Mouse (Mus musculus) embryonic facial prominence, embryonic 15.5 days (tissue): Measurements from ENCODE around the gene Hivep2. TPM values are rescaled to one million over a fixed set of nuclear protein-coding genes. Genes with fewer than 3 reads are reported as not detected.
A peak's percentile ranks its signal among the peaks of the same experiment; 100 is the strongest.

Experiments used
- ATAC-seq: fragments of 200-750 bp; cut with Nextera tagmentation; 2 replicates; pipeline ENCODE4 v1.8.0; 2017; ENCODE audit warnings: low read depth, moderate TSS enrichment; ENCODE audit not compliant: insufficient number of reproducible peaks, low FRiP score, low TSS enrichment
- H3K27ac ChIP-seq: fragments of 300-500 bp; sonication (generic); replicated peaks from 2 replicates; pipeline ENCODE4 v1.5.1; 2015; ENCODE audit warnings: mild to moderate bottlenecking, inconsistent platforms
- H3K27me3 ChIP-seq: fragments of 300-500 bp; sonication (generic); 2 replicates; pipeline ENCODE4 v1.6.1; 2015; ENCODE audit warnings: inconsistent platforms
- H3K36me3 ChIP-seq: fragments of 300-500 bp; sonication (generic); 2 replicates; pipeline ENCODE4 v1.6.1; 2015; ENCODE audit warnings: mild to moderate bottlenecking, inconsistent platforms
- H3K4me1 ChIP-seq: fragments of 300-500 bp; sonication (generic); 2 replicates; pipeline ENCODE4 v1.6.1; 2015; ENCODE audit warnings: inconsistent platforms
- H3K4me2 ChIP-seq: fragments of 300-500 bp; sonication (generic); replicated peaks from 2 replicates; pipeline ENCODE4 v1.6.1; 2015; ENCODE audit warnings: mild to moderate bottlenecking, inconsistent platforms
- H3K4me3 ChIP-seq: fragments of 300-500 bp; sonication (generic); replicated peaks from 2 replicates; pipeline ENCODE4 v1.5.1; 2015; ENCODE audit warnings: mild to moderate bottlenecking, inconsistent platforms
- H3K9ac ChIP-seq: fragments of 300-500 bp; sonication (generic); 2 replicates; pipeline ENCODE4 v1.6.1; 2015; ENCODE audit warnings: inconsistent platforms
- H3K9me3 ChIP-seq: fragments of 300-500 bp; sonication (generic); replicated peaks from 2 replicates; pipeline ENCODE4 v1.6.1; 2016; ENCODE audit warnings: inconsistent platforms
- WGBS: fragments of 180-500 bp; shearing (Covaris S2); methylation state at CpG from one replicate; pipeline ENCODE4 v1.1.7; 2015; 5-methylcytosine and 5-hydroxymethylcytosine counted together
- polyA plus RNA-seq: library from polyadenylated mRNA; unstranded; fragments of >200 nt; fragmentation: Nextera tagmentation; extraction: Ambion mirVana; gene quantifications from 2 replicates; pipeline ENCODE4 v1.2.1, GENCODE M21; 2015

Gene Hivep2
- polyA plus RNA-seq, 1 experiment from 2014 or later = 10.0 TPM

DNA sequence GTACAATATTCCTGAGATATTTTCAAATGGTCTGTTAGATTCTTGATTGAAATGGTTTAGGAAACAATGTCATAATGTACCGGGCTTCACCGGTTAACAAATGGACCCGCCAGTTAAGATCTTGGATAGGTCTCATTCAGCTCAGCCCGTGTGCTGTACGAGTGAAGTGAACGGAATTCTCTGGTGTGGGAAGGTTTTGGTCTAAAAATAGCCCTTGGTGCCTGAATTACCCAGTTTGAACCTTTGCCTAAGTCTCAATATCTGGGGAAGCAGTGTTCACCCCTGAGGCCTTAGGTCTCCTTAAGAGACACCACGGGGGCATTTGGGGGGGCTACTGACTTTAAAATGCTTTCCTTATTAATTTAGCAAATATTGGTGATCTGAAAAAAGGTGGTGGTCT, 8.6 kb downstream of the Hivep2 start:
- H3K4me1 ChIP-seq = no peaks in the 10 kb centered on the region
- H3K27me3 ChIP-seq = no peaks in the 10 kb centered on the region
- H3K36me3 ChIP-seq = no peaks in the 10 kb centered on the region
- WGBS = 68% methylated on average over 7 of the region's 7 CpGs
- H3K4me2 ChIP-seq = no peak overlapping the region
- H3K9me3 ChIP-seq = no peaks in the 10 kb centered on the region
- H3K27ac ChIP-seq = no peak overlapping the region
- no peak overlapping the region for H3K9ac ChIP-seq
- ATAC-seq = no peak
- no peak overlapping the region for H3K4me3 ChIP-seq

DNA sequence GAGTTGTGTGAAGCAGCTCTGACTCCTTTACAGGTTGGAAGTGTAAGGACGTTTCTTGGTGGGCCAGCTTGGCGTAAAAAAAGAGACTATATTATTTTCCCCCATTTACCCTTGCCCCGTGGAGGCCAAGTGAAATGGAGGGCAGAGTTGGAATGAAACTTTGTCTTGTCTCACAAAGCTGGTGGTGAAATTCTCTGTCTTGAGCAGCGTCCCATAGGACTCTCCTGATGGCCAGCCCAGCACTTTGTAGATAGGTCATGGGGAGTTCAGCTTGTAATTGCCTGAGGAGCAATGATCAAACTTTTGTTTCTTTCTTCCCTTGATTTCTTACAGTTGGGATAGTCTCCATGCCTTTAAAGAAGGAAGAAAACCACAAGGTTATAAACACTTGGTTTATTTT, 10.0 kb downstream of the Hivep2 start:
- H3K27me3 ChIP-seq = no peaks in the 10 kb centered on the region
- no peak overlapping the region for H3K27ac ChIP-seq
- no peaks in the 10 kb centered on the region for H3K4me1 ChIP-seq
- no peak overlapping the region for H3K4me2 ChIP-seq
- no peak overlapping the region for H3K9ac ChIP-seq
- WGBS = 68% methylated on average over 4 of the region's 4 CpGs
- no peaks in the 10 kb centered on the region for H3K9me3 ChIP-seq
- no peak for ATAC-seq
- no peaks in the 10 kb centered on the region for H3K36me3 ChIP-seq
- no peak overlapping the region for H3K4me3 ChIP-seq

DNA sequence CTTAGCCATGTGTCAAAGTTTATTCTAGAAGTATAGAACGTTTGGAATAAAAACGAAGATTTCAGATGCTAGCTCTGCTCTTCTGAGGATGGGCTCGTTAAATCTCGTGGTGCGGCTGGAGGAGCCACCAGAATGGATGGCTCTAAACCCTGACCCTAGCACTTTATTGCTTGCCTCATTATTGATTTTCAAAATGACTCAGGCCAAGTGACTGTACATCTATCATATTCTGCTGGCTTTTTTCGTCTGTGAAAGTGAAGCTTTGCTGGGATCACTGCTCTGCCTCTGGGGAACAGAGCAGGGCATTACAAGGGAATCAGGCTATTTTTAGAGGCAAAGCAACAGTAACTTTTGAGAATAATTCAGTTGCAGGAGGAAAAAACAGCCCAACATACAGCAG, 10.4 kb downstream of the Hivep2 start:
- H3K4me1 ChIP-seq = no peaks in the 10 kb centered on the region
- no peak for ATAC-seq
- 61% methylated on average over 6 of the region's 6 CpGs for WGBS
- H3K4me2 ChIP-seq = no peak overlapping the region
- no peak overlapping the region for H3K9ac ChIP-seq
- no peak overlapping the region for H3K27ac ChIP-seq
- H3K9me3 ChIP-seq = no peaks in the 10 kb centered on the region
- H3K36me3 ChIP-seq = no peaks in the 10 kb centered on the region
- H3K4me3 ChIP-seq = no peak overlapping the region
- no peaks in the 10 kb centered on the region for H3K27me3 ChIP-seq

DNA sequence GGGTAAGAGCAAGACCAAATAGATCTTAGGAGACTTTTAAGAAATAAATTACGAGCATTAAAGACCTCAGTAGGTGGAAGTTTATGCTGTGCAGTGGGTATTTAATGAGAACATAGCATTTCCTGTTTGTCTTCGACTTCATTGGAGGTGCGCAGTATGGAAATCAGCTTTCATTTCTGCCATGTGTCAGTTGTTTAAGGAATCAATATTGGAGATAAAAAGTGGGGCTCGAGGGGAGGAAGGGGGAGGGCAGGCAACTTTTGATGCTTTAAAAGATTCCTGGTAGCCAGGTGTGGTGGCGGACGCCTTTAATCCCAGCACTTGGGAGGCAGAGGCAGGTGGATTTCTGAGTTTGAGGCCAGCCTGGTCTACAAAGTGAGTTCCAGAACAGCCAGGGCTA, 16.4 kb downstream of the Hivep2 start:
- Histone ChIP-seq H3K4me2 (peak overlapping the region; percentile 80), H3K27me3 (no peaks in the 10 kb centered on the region), H3K9me3 (no peaks in the 10 kb centered on the region), H3K4me3 (peak overlapping the region; percentile 59), H3K27ac (no peak overlapping the region), H3K9ac (no peak overlapping the region), H3K36me3 (no peaks in the 10 kb centered on the region), H3K4me1 (peaks cover 16% of the 10 kb centered on the region)
- no peak for ATAC-seq
- WGBS = 62% methylated on average over 6 of the region's 6 CpGs

DNA sequence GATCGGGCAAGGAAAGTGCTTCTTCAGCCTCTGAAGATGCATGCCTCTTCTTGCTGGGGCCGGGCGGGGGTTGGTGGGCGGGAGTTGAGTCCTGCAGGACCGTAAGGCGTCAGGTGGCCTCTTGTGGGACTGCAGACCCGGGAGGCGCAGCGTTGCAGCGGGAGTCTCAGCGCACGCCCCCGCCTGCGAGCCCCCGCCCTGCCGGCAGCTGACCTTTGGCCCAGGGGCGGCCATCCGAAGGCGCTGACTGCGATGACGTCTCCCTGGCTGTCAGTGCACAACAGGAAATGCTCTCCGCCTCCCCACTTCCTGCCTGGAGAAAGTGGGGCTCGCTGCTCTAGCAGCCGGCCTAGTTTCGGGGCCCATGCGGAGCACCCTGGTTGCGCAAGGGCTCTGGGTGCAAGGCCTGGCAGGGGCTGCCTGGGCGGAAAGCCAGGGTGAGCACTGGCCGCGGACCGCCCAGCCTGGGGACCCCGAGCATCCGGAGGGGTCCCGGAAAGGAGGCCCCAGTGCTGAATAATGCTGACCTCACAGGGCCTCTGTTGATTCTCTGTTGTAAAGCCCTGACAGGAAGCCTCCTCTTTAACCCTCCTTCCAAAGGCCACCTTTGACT, 17.0 kb downstream of the Hivep2 start:
- Histone ChIP-seq H3K4me1 (peaks cover 16% of the 10 kb centered on the region), H3K4me2 (peak overlapping the region; percentile 80), H3K27me3 (no peaks in the 10 kb centered on the region), H3K9me3 (no peaks in the 10 kb centered on the region), H3K9ac (peak overlapping the region; percentile 21), H3K36me3 (no peaks in the 10 kb centered on the region), H3K27ac (peak overlapping the region; percentile 87), H3K4me3 (peak overlapping the region; percentile 59)
- ATAC-seq = peak; percentile 65
- 3% methylated on average over 34 of the region's 34 CpGs for WGBS

DNA sequence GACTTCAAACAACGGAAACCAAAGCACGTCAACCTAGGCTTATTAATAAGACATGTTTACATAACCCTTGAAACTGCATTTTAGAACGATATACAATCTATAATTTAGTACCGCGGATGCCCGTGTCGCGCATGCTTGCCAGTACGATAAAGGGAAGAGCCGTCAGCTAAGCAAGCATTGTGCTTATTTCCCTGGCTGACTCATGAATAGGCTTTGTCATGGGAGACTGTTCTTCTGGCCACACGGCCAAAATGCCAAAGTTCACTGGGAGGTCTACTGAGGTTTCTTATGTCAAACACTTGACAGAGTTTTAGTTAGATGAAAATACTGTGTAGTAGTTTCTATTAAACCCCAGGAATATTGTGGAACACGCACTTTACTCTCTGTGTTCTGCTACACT, 17.8 kb downstream of the Hivep2 start:
- no peak for ATAC-seq
- H3K27ac ChIP-seq = no peak overlapping the region; the same call in 1 of the 2 replicates
- no peak overlapping the region for H3K4me3 ChIP-seq
- no peak overlapping the region for H3K4me2 ChIP-seq
- no peaks in the 10 kb centered on the region for H3K9me3 ChIP-seq
- H3K9ac ChIP-seq = no peak overlapping the region
- H3K4me1 ChIP-seq = peaks cover 16% of the 10 kb centered on the region
- WGBS = 56% methylated on average over 12 of the region's 12 CpGs
- no peaks in the 10 kb centered on the region for H3K27me3 ChIP-seq
- H3K36me3 ChIP-seq = no peaks in the 10 kb centered on the region

DNA sequence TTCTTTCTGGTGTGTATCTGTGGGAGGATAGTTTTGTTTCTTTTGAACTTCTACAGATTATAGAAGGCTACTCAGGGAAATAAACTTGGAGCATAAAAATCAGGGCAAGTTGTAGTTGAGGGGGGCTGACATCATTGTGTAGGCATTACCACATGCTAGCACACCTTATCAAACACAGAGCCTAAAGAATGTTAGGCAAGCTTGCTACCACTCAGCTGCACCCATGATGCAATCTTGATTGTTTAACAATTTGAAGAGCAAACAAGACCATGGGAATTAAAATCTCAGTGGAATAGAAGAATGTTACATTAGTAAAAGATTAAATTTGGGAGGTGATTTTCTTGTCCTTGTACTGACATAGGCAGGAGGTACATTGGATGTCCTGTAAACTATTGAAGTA, 18.4 kb downstream of the Hivep2 start:
- Histone ChIP-seq H3K4me1 (peaks cover 16% of the 10 kb centered on the region), H3K36me3 (no peaks in the 10 kb centered on the region)

GRCm38 (mm10) chr10:13986539-13986938, 20.7 kb downstream of the Hivep2 start:
- WGBS = 89% methylated on average over 2 of the region's 2 CpGs
- no peak for ATAC-seq

More for the DNA sequence above, 18.4 kb downstream of the Hivep2 start:
- no peak overlapping the region for H3K9ac ChIP-seq
- H3K27ac ChIP-seq = no peak overlapping the region
- no peak overlapping the region for H3K4me3 ChIP-seq
- no peaks in the 10 kb centered on the region for H3K9me3 ChIP-seq
- H3K4me2 ChIP-seq = no peak overlapping the region
- H3K27me3 ChIP-seq = no peaks in the 10 kb centered on the region
- ATAC-seq = no peak

DNA sequence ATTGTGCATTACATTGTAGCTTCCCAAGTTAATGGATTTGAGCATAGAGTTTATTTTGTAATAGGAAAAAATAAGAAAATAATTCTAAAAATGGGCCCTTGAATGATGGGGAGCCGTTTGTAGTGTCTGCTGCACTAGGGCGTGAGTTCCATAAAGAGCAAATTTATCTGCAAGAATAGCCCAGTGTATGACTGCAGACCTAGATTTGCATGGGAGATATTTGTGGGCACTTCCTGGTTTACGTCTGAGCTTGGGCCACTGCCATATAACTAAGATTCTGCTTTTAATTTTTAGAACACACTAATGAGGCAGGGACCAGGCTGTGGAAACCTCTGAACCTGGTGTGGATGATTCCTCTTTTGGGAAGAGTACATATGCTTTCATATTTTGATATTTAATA, 21.5 kb downstream of the Hivep2 start:
- peaks cover 14% of the 10 kb centered on the region for H3K4me1 ChIP-seq
- no peak overlapping the region for H3K27ac ChIP-seq
- H3K4me3 ChIP-seq = no peak overlapping the region
- H3K4me2 ChIP-seq = no peak overlapping the region
- H3K9ac ChIP-seq = no peak overlapping the region
- WGBS = 64% methylated on average over 3 of the region's 3 CpGs
- H3K9me3 ChIP-seq = no peaks in the 10 kb centered on the region
- H3K36me3 ChIP-seq = no peaks in the 10 kb centered on the region
- no peaks in the 10 kb centered on the region for H3K27me3 ChIP-seq
- no peak for ATAC-seq

More at GRCm38 (mm10) chr10:13986539-13986938, 20.7 kb downstream of the Hivep2 start:
- Histone ChIP-seq H3K9ac (no peak overlapping the region), H3K4me3 (no peak overlapping the region), H3K27me3 (no peaks in the 10 kb centered on the region), H3K4me2 (no peak overlapping the region), H3K36me3 (no peaks in the 10 kb centered on the region), H3K27ac (no peak overlapping the region), H3K4me1 (peaks cover 16% of the 10 kb centered on the region), H3K9me3 (no peaks in the 10 kb centered on the region)

DNA sequence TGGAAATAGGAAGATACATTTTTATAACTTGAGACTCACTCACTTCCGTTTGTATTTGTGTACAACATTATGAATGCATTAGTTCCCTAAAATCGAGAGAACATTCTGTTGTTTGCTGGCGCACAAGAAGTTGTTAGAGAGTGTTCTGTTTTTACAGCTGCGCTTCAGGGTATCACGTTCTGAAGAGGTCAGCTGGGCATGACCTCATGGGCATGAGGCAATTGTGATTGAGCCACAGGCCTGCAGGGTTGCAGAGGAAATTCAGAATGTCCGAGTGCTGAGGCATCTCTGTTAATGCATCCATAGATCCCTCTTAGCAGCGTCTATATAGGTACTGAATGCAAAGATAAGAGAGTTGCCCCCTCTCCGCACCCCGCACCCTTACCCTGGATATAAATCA, 22.4 kb downstream of the Hivep2 start:
- 46% methylated on average over 9 of the region's 9 CpGs for WGBS
- Histone ChIP-seq H3K4me1 (peaks cover 5% of the 10 kb centered on the region; the same call in 1 of the 2 replicates), H3K4me3 (no peak overlapping the region), H3K36me3 (no peaks in the 10 kb centered on the region), H3K9me3 (no peaks in the 10 kb centered on the region), H3K4me2 (no peak overlapping the region), H3K27ac (no peak overlapping the region), H3K27me3 (no peaks in the 10 kb centered on the region), H3K9ac (no peak overlapping the region)
- no peak for ATAC-seq

- Histone ChIP-seq H3K4me2 (no peak overlapping the region), H3K36me3 (no peaks in the 10 kb centered on the region), H3K9ac (no peak overlapping the region), H3K9me3 (no peaks in the 10 kb centered on the region), H3K27me3 (no peaks in the 10 kb centered on the region), H3K4me3 (no peak overlapping the region), H3K27ac (no peak overlapping the region), H3K4me1 (0 out of 2 replicates have a peak, but pooled peaks cover 2% of the 10 kb centered on the region)
- no peak for ATAC-seq
- 82% methylated on average over 4 of the region's 4 CpGs for whole genome bisulfite sequencing
Observed at GRCm38 (mm10) chr10:13988757-13989156, 22.9 kb downstream of the Hivep2 start.

GRCm38 (mm10) chr10:13990842-13991241, 25.0 kb downstream of the Hivep2 start:
- no peak overlapping the region for H3K4me2 ChIP-seq
- H3K9me3 ChIP-seq = no peaks in the 10 kb centered on the region
- H3K4me3 ChIP-seq = no peak overlapping the region
- no peaks in the 10 kb centered on the region for H3K36me3 ChIP-seq
- no peak overlapping the region for H3K9ac ChIP-seq
- 48% methylated on average over 2 of the region's 2 CpGs for WGBS
- H3K4me1 ChIP-seq = no peaks in the 10 kb centered on the region
- ATAC-seq = no peak
- no peak overlapping the region for H3K27ac ChIP-seq
- no peaks in the 10 kb centered on the region for H3K27me3 ChIP-seq
